Comparison of ENCODE assay signal across 21 mouse cellular contexts in genomic region chr8:89028156-89028555, GRCm38 (mm10). TPM values are rescaled to one million over a fixed set of nuclear protein-coding genes. Genes with fewer than 3 reads are reported as not detected.
DNase-seq lines count a peak whose midpoint lies in the region; ATAC-seq and TF ChIP-seq lines count a peak whose summit lies in the region.
"Had no signal": no experiment of that assay in that cellular context is flagged by ENCODE, and none has a peak within 500 bp of the region (broad histone marks: within the 10 kb centered on the region; RNA-seq: fewer than 3 reads in every experiment).

No protein-coding gene starts in this region.

- peaks cover 4% of the 10 kb centered on the region for H3K4me1 ChIP-seq in kidney, postnatal 0 days (replicated peaks; ENCODE audit: insufficient read depth, low read length)
- H3K4me1 ChIP-seq in kidney, embryonic 15.5 days: peaks cover 71% of the 10 kb centered on the region
- H3K4me1 ChIP-seq in E14TG2a.4 (replicated peaks; ENCODE audit: low read depth, low read length) (peaks cover 94% of the 10 kb centered on the region), ES-Bruce4 (ENCODE audit: control insufficient read depth, insufficient read depth, low read length) (peaks cover 2% of the 10 kb centered on the region)
- peaks cover 18% of the 10 kb centered on the region for H3K4me1 ChIP-seq in neural tube, embryonic 14.5 days (ENCODE audit: control insufficient read depth, insufficient read depth, low read length)

- no peak for DNase-seq in kidney, postnatal 0 days (ENCODE audit: low spot score)
- no peak for DNase-seq in cerebellum, postnatal 36 days
- no peak for DNase-seq in layer of hippocampus, adult 18-20 months (ENCODE audit: low spot score in 2 of 2)
- DNase-seq: adrenal gland, postnatal 10 days; cerebellum, adult 11 months; cerebellum, adult 8-10 months; cerebellum, postnatal 14 days; gastrocnemius, postnatal 36 days; heart, adult 11 months; heart, postnatal 10 days had no signal

- no peak for ATAC-seq in kidney, postnatal 0 days (replicated peaks; ENCODE audit: low FRiP score, low read depth)
- ATAC-seq in kidney, embryonic 15.5 days (replicated peaks; ENCODE audit: low FRiP score): no peak
- no peak for ATAC-seq in neural tube, embryonic 14.5 days (ENCODE audit: low read depth)
- ATAC-seq: forebrain, embryonic 15.5 days; hindbrain, postnatal 0 days; Patski had no signal

- no peak overlapping the region for H3K4me3 ChIP-seq in kidney, postnatal 0 days (replicated peaks; ENCODE audit: low read depth, low read length)
- H3K4me3 ChIP-seq in kidney, embryonic 15.5 days (replicated peaks): no peak overlapping the region
- H3K4me3 ChIP-seq in E14TG2a.4 (replicated peaks; ENCODE audit: low read length) (peak overlapping the region; percentile 64), ES-Bruce4 (ENCODE audit: low read depth, low read length) (peak overlapping the region; percentile 6)
- H3K4me3 ChIP-seq in neural tube, embryonic 14.5 days (ENCODE audit: low read depth, low read length): no peak overlapping the region
- H3K4me3 ChIP-seq: embryonic facial prominence, embryonic 12.5 days; forebrain, embryonic 15.5 days; hindbrain, embryonic 13.5 days had no signal

- no peaks in the 10 kb centered on the region for H3K9me3 ChIP-seq in kidney, postnatal 0 days (replicated peaks; ENCODE audit: low read length)
- H3K9me3 ChIP-seq in kidney, embryonic 15.5 days (replicated peaks): no peaks in the 10 kb centered on the region
- no peaks in the 10 kb centered on the region for H3K9me3 ChIP-seq in E14TG2a.4 (ENCODE audit: low read length)
- no peaks in the 10 kb centered on the region for H3K9me3 ChIP-seq in ES-Bruce4 (replicated peaks; ENCODE audit: control insufficient read depth, insufficient read depth, low read length, poor library complexity, severe bottlenecking)
- no peaks in the 10 kb centered on the region for H3K9me3 ChIP-seq in neural tube, embryonic 14.5 days (ENCODE audit: control insufficient read depth, low read length)
- H3K9me3 ChIP-seq: embryonic facial prominence, embryonic 12.5 days; forebrain, embryonic 15.5 days; hindbrain, embryonic 13.5 days had no signal

- H3K36me3 ChIP-seq in kidney, postnatal 0 days (ENCODE audit: insufficient read depth, low read length): peaks cover 23% of the 10 kb centered on the region; the same call in 1 of the 2 replicates
- peaks cover 54% of the 10 kb centered on the region for H3K36me3 ChIP-seq in kidney, embryonic 15.5 days
- H3K36me3 ChIP-seq in E14TG2a.4 (ENCODE audit: insufficient read depth, low read length): peaks cover 73% of the 10 kb centered on the region
- peaks cover 55% of the 10 kb centered on the region for H3K36me3 ChIP-seq in ES-Bruce4 (ENCODE audit: control insufficient read depth, insufficient read depth, low read length, poor library complexity, severe bottlenecking)
- H3K36me3 ChIP-seq in neural tube, embryonic 14.5 days (ENCODE audit: control insufficient read depth, insufficient read depth, low read length): no peaks in the 10 kb centered on the region
- H3K36me3 ChIP-seq: embryonic facial prominence, embryonic 12.5 days had no signal

- peak overlapping the region; percentile 27; the same call in 1 of the 2 replicates for H3K27ac ChIP-seq in kidney, postnatal 0 days
- no peak overlapping the region for H3K27ac ChIP-seq in kidney, embryonic 15.5 days
- 0 out of 2 replicates have a peak overlapping the region, but pooled peaks have one; percentile 0 for H3K27ac ChIP-seq in ES-Bruce4 (ENCODE audit: insufficient read depth, low read length)
- H3K27ac ChIP-seq in neural tube, embryonic 14.5 days (ENCODE audit: low read depth, low read length): peak overlapping the region; percentile 48; the same call in 1 of the 2 replicates
- H3K27ac ChIP-seq: embryonic facial prominence, embryonic 12.5 days; forebrain, embryonic 15.5 days; hindbrain, embryonic 13.5 days; hindbrain, postnatal 0 days had no signal

- WGBS in kidney, postnatal 0 days: 40% methylated on average over 12 of the region's 12 CpGs
- WGBS in kidney, embryonic 15.5 days: 41% methylated on average over 12 of the region's 12 CpGs
- WGBS in neural tube, embryonic 14.5 days: 45% methylated on average over 12 of the region's 12 CpGs

- no peak overlapping the region for H3K9ac ChIP-seq in kidney, postnatal 0 days (ENCODE audit: low read depth, low read length)
- no peak overlapping the region for H3K9ac ChIP-seq in kidney, embryonic 15.5 days
- peak overlapping the region; percentile 14; the same call in 1 of the 2 replicates for H3K9ac ChIP-seq in ES-Bruce4 (ENCODE audit: low read depth, poor library complexity, severe bottlenecking)
- no peak overlapping the region for H3K9ac ChIP-seq in neural tube, embryonic 14.5 days (replicated peaks; ENCODE audit: low read depth, low read length)
- H3K9ac ChIP-seq: embryonic facial prominence, embryonic 12.5 days; forebrain, embryonic 15.5 days; hindbrain, embryonic 13.5 days had no signal

- no peak for TF ChIP-seq POLR2A in ES-Bruce4 (IDR thresholded peaks at IDR 0.05; ENCODE audit: insufficient read depth, low read length)

- H3K4me2 ChIP-seq in kidney, postnatal 0 days (ENCODE audit: low read length): 0 out of 2 replicates have a peak overlapping the region, but pooled peaks have one; percentile 6
- H3K4me2 ChIP-seq in kidney, embryonic 15.5 days: no peak overlapping the region
- H3K4me2 ChIP-seq in neural tube, embryonic 14.5 days (ENCODE audit: low read depth, low read length): peak overlapping the region; percentile 16; the same call in 1 of the 2 replicates
- H3K4me2 ChIP-seq: embryonic facial prominence, embryonic 12.5 days; forebrain, embryonic 15.5 days; hindbrain, embryonic 13.5 days had no signal

- no peaks in the 10 kb centered on the region for H3K27me3 ChIP-seq in kidney, postnatal 0 days (ENCODE audit: insufficient read depth, low read length)
- peaks cover 14% of the 10 kb centered on the region; the same call in 1 of the 2 replicates for H3K27me3 ChIP-seq in kidney, embryonic 15.5 days
- H3K27me3 ChIP-seq in E14TG2a.4 (ENCODE audit: insufficient read depth, low read length): no peaks in the 10 kb centered on the region
- H3K27me3 ChIP-seq in ES-Bruce4 (ENCODE audit: control insufficient read depth, insufficient read depth, low read length, poor library complexity, severe bottlenecking): no peaks in the 10 kb centered on the region
- no peaks in the 10 kb centered on the region for H3K27me3 ChIP-seq in neural tube, embryonic 14.5 days (ENCODE audit: control insufficient read depth, insufficient read depth, low read length)
- H3K27me3 ChIP-seq: forebrain, embryonic 15.5 days; Patski had no signal

- no peak for TF ChIP-seq CTCF in kidney, postnatal 0 days (IDR thresholded peaks at IDR 0.05; ENCODE audit: low read depth)
- no peak for TF ChIP-seq CTCF in E14TG2a.4 (conservative IDR thresholded peaks at IDR 0.05; ENCODE audit: low read length)
- no peak for TF ChIP-seq CTCF in ES-Bruce4 (IDR thresholded peaks at IDR 0.05; ENCODE audit: low read depth, low read length)

- TF ChIP-seq EP300 in ES-Bruce4 (IDR thresholded peaks at IDR 0.05; ENCODE audit: insufficient read depth, low read depth, low read length): no peak

RNA-seq across cellular contexts. Expression of gene Sall1, which starts 15.8 kb away (rescaled TPM):
- 24.6 and 25.6 TPM in 2 replicates for polyA plus RNA-seq in kidney, postnatal 0 days (2015; fragmentation: Nextera tagmentation; extraction: Ambion mirVana)
- polyA plus RNA-seq in kidney, embryonic 15.5 days (2015; fragmentation: Nextera tagmentation; extraction: Ambion mirVana): 42.4 TPM in 2 replicates
- polyA plus RNA-seq in ES-Bruce4 (2011; ENCODE audit: insufficient read depth, insufficient read length, low read depth, missing spikeins): 58.9 and 60.4 TPM in 2 replicates
- polyA plus RNA-seq in neural tube, embryonic 14.5 days (2014; fragmentation: Nextera tagmentation; extraction: Ambion mirVana): 17.7 and 21.3 TPM in 2 replicates
- 10 to 100 TPM; 13.5 to 14.3 TPM for total RNA-seq in layer of hippocampus, adult 18-20 months (2021)
- total RNA-seq: gastrocnemius, adult 8-10 months; gastrocnemius, postnatal 36 days; hematopoietic stem cell, adult 5-6 weeks had no signal

Comparison
In these comparisons a context has a peak if more than half of its experiments do, and no peak if none do; other contexts are left out.
1. H3K4me3 ChIP-seq: peak in E14TG2a.4 (single experiment) and ES-Bruce4 (single experiment); none in kidney, postnatal 0 days (single experiment), kidney, embryonic 15.5 days (single experiment) and neural tube, embryonic 14.5 days (single experiment).